Mouse (Mus musculus) myocyte (in vitro differentiated cells): ENCODE measurements at regions not wholly inside any gene's neighbourhood (a gene's known extent, or its start where the extent isn't known, plus 50 kb on each side); places are given as distances from the start of the nearest gene placed in this dataset.
A peak's percentile ranks its signal among the peaks of the same experiment; 100 is the strongest.

Source experiments
- H3K27me3 ChIP-seq: one replicate; pipeline ENCODE4 v1.6.1; 2011; ENCODE audit not compliant: control insufficient read depth, insufficient read depth, insufficient read length
- H3K36me3 ChIP-seq: one replicate; pipeline ENCODE4 v1.6.1; 2011; ENCODE audit not compliant: control insufficient read depth, insufficient read depth
- H3K4me2 ChIP-seq: one replicate; pipeline ENCODE4 v1.6.1; 2011; ENCODE audit warnings: low read depth, control low read depth
- H3K4me3 ChIP-seq: one replicate; pipeline ENCODE4 v1.5.1; 2011; ENCODE audit warnings: mild to moderate bottlenecking, control low read depth, moderate library complexity
- H3K79me2 ChIP-seq: one replicate; pipeline ENCODE4 v1.6.1; 2011; ENCODE audit not compliant: control insufficient read depth, insufficient read depth
- H3ac ChIP-seq: one replicate; pipeline ENCODE4 v1.6.1; 2011; ENCODE audit not compliant: control insufficient read depth, insufficient read length
- CEBPB ChIP-seq: IDR thresholded peaks from 2 replicates; pipeline ENCODE4 v1.6.1; 2011; ENCODE audit warnings: mild to moderate bottlenecking, moderate library complexity; ENCODE audit not compliant: poor library complexity, insufficient read depth, severe bottlenecking
- E2F4 ChIP-seq: IDR thresholded peaks from one replicate; pipeline ENCODE4 v1.6.1; 2011; ENCODE audit warnings: mild to moderate bottlenecking, control low read depth, moderate library complexity; ENCODE audit not compliant: insufficient read depth
- MAX ChIP-seq: IDR thresholded peaks from one replicate; pipeline ENCODE4 v1.6.1; 2011; ENCODE audit warnings: low read depth, mild to moderate bottlenecking, control low read depth
- MYOD1 ChIP-seq, 3 experiments: IDR thresholded peaks; one replicate each; pipeline ENCODE4 v1.6.1; 2011; ENCODE audit warnings: control low read depth in 2 of 3, low read depth in 2 of 3, mild to moderate bottlenecking in 2 of 3, moderate library complexity in 1 of 3; ENCODE audit not compliant: insufficient read length in 2 of 3, control insufficient read depth in 1 of 3
- MYOG ChIP-seq, 3 experiments: IDR thresholded peaks; one replicate each; pipeline ENCODE4 v1.6.1; 2011; ENCODE audit warnings: control low read depth in 2 of 3, low read depth in 2 of 3, mild to moderate bottlenecking in 2 of 3; ENCODE audit not compliant: insufficient read length in 2 of 3, control insufficient read depth in 1 of 3, insufficient read depth in 1 of 3
- POLR2A ChIP-seq: IDR thresholded peaks from one replicate; pipeline ENCODE4 v1.6.1; 2011; ENCODE audit warnings: low read depth, mild to moderate bottlenecking, control low read depth, moderate library complexity; ENCODE audit not compliant: insufficient read length
- POLR2AphosphoS2 ChIP-seq: IDR thresholded peaks from one replicate; pipeline ENCODE4 v1.6.1; 2011; ENCODE audit warnings: low read depth, control low read depth; ENCODE audit not compliant: insufficient read length
- REST ChIP-seq: IDR thresholded peaks from one replicate; pipeline ENCODE4 v1.6.1; 2011; ENCODE audit warnings: mild to moderate bottlenecking, control low read depth, moderate library complexity; ENCODE audit not compliant: insufficient read depth, insufficient read length
- SRF ChIP-seq: IDR thresholded peaks from one replicate; pipeline ENCODE4 v1.6.1; 2011; ENCODE audit warnings: low read depth; ENCODE audit not compliant: control insufficient read depth, insufficient read length
- TCF12 ChIP-seq: IDR thresholded peaks from one replicate; pipeline ENCODE4 v1.6.1; 2011; ENCODE audit warnings: mild to moderate bottlenecking, control low read depth; ENCODE audit not compliant: poor library complexity, insufficient read depth, severe bottlenecking
- TCF3 ChIP-seq: IDR thresholded peaks from one replicate; pipeline ENCODE4 v1.6.1; 2011; ENCODE audit warnings: low read depth, control low read depth; ENCODE audit not compliant: insufficient read length
- USF1 ChIP-seq: IDR thresholded peaks from one replicate; pipeline ENCODE4 v1.6.1; 2011; ENCODE audit warnings: low read depth, mild to moderate bottlenecking, control low read depth, moderate library complexity

DNA sequence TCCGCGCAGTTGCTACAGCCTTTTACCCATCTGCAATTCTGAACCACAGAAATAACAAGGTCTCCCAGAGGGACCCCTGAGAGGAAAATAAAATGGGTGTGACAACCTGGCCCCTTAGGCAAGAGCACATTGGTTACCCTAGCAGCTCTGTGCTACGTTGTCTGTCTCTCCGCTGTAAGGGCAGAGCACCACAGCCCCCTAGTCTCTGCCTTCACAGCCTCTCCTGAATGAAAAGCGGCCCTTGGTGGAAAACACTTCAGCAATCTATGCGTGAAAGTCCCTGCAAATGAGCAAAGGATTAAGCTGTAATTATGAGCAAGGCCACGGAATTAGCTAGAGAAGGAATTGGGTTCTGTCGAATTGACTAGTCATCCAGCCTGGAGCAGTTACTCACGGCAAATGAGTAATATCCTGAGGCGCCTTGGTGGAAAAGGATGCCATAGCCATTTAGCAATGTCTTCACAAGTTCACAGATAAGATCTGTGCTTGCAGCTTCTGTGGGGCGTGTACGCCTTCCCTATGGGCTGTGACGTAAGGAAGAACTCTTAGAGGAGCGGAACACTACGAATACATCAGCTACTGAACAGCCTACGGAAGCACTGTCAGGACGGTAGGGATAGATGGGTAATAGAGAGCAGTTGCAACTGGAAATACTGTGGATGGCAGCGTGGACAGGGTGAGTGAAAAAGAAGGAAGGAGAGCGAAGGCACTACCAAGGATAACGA lies 61.0 kb upstream of the Nphp3 start:
- H3K36me3 ChIP-seq, result no peaks in the 10 kb centered on the region
- TF ChIP-seq MAX (no peak), POLR2A (no peak), MYOG (IDR thresholded peaks at IDR 0.05; ENCODE audit: control insufficient read depth in 1 of 3, insufficient read depth in 1 of 3, insufficient read length in 2 of 3, low read depth in 2 of 3) (no peak), TCF12 (no peak), MYOD1 (IDR thresholded peaks at IDR 0.05; ENCODE audit: control insufficient read depth in 1 of 3, insufficient read length in 2 of 3, low read depth in 2 of 3) (no peak), CEBPB (no peak), REST (no peak), SRF (no peak), USF1 (no peak), POLR2AphosphoS2 (no peak)
- no peak overlapping the region for H3K4me3 ChIP-seq
- H3K4me2 ChIP-seq, result no peak overlapping the region
- H3K79me2 ChIP-seq, result no peaks in the 10 kb centered on the region
- no peaks in the 10 kb centered on the region for H3K27me3 ChIP-seq
- no peak overlapping the region for H3ac ChIP-seq

DNA sequence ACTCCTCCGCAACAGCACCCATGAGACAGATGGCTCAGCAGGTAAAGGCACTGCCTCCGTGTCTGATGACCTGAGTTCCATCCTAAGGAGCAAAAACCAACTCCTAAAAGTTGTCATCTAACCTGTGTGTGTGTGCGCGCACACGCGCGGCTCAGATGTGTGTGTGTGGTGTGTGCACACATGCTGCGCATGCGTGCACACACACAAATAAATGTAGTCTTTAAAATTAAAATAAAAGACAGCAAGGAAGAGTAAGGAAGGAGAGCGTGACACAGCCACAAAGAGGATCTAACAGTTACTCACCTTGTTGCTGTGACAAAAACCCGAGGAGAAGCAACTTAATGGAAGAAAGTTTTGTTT lies 60.5 kb upstream of the Nphp3 start:
- Histone ChIP-seq H3K4me2 (no peak overlapping the region), H3ac (no peak overlapping the region), H3K79me2 (no peaks in the 10 kb centered on the region), H3K4me3 (no peak overlapping the region), H3K27me3 (no peaks in the 10 kb centered on the region), H3K36me3 (no peaks in the 10 kb centered on the region)
- TF ChIP-seq MAX (no peak), CEBPB (no peak), TCF3 (no peak), POLR2AphosphoS2 (no peak), E2F4 (no peak), REST (no peak), USF1 (no peak), POLR2A (no peak), MYOG (IDR thresholded peaks at IDR 0.05; ENCODE audit: control insufficient read depth in 1 of 3, insufficient read depth in 1 of 3, insufficient read length in 2 of 3, low read depth in 2 of 3) (no peak), SRF (no peak), TCF12 (no peak), MYOD1 (IDR thresholded peaks at IDR 0.05; ENCODE audit: control insufficient read depth in 1 of 3, insufficient read length in 2 of 3, low read depth in 2 of 3) (no peak)

GRCm38 (mm10) chr9:103945406-103945805 lies 56.9 kb upstream of the Nphp3 start:
- TF ChIP-seq USF1, result peak; percentile 3
- TF ChIP-seq MYOG (IDR thresholded peaks at IDR 0.05; ENCODE audit: control insufficient read depth in 1 of 3, insufficient read depth in 1 of 3, insufficient read length in 2 of 3, low read depth in 2 of 3), result no peak
- Histone ChIP-seq H3K79me2 (no peaks in the 10 kb centered on the region), H3K27me3 (no peaks in the 10 kb centered on the region), H3K4me3 (no peak overlapping the region), H3K4me2 (no peak overlapping the region), H3K36me3 (no peaks in the 10 kb centered on the region), H3ac (no peak overlapping the region)

- TF ChIP-seq MYOG (IDR thresholded peaks at IDR 0.05; ENCODE audit: control insufficient read depth in 1 of 3, insufficient read depth in 1 of 3, insufficient read length in 2 of 3, low read depth in 2 of 3) (no peak), TCF3 (no peak), POLR2A (no peak), SRF (no peak), MAX (no peak), MYOD1 (IDR thresholded peaks at IDR 0.05; ENCODE audit: control insufficient read depth in 1 of 3, insufficient read length in 2 of 3, low read depth in 2 of 3) (no peak), TCF12 (no peak), POLR2AphosphoS2 (no peak), USF1 (no peak), REST (no peak), E2F4 (no peak), CEBPB (no peak)
- H3ac ChIP-seq, result no peak overlapping the region
- H3K4me3 ChIP-seq, result no peak overlapping the region
- no peaks in the 10 kb centered on the region for H3K79me2 ChIP-seq
- no peak overlapping the region for H3K4me2 ChIP-seq
- no peaks in the 10 kb centered on the region for H3K27me3 ChIP-seq
- H3K36me3 ChIP-seq, result no peaks in the 10 kb centered on the region
These were observed 50.5 kb upstream of the Nphp3 start for GRCm38 (mm10) chr9:103951799-103952198.
